Mouse (Mus musculus) midbrain, embryonic 15.5 days (tissue): ENCODE data around the gene Celsr1. TPM values are rescaled to one million over a fixed set of nuclear protein-coding genes. Genes with fewer than 3 reads are reported as not detected.

Experiments used
- ATAC-seq: fragments of 200-750 bp; cut with Nextera tagmentation; replicated peaks from 2 replicates; pipeline ENCODE4 v1.8.0; 2017; ENCODE audit warnings: moderate TSS enrichment
- H3K27ac ChIP-seq: fragments of 300-500 bp; sonication (generic); 2 replicates; pipeline ENCODE4 v1.5.1; 2015; ENCODE audit warnings: mild to moderate bottlenecking, inconsistent platforms
- H3K27me3 ChIP-seq: fragments of 300-500 bp; sonication (generic); replicated peaks from 2 replicates; pipeline ENCODE4 v1.6.1; 2015; ENCODE audit warnings: inconsistent platforms
- H3K36me3 ChIP-seq: fragments of 300-500 bp; sonication (generic); replicated peaks from 2 replicates; pipeline ENCODE4 v1.6.1; 2015; ENCODE audit warnings: inconsistent platforms
- H3K4me1 ChIP-seq: fragments of 300-500 bp; sonication (generic); 2 replicates; pipeline ENCODE4 v1.6.1; 2015; ENCODE audit warnings: inconsistent platforms
- H3K4me2 ChIP-seq: fragments of 300-500 bp; sonication (generic); 2 replicates; pipeline ENCODE4 v1.6.1; 2015; ENCODE audit warnings: inconsistent platforms, mild to moderate bottlenecking, moderate library complexity
- H3K4me3 ChIP-seq: fragments of 300-500 bp; sonication (generic); 2 replicates; pipeline ENCODE4 v1.5.1; 2015; ENCODE audit warnings: mild to moderate bottlenecking, inconsistent platforms
- H3K9ac ChIP-seq: fragments of 300-500 bp; sonication (generic); 2 replicates; pipeline ENCODE4 v1.6.1; 2015; ENCODE audit warnings: mild to moderate bottlenecking, inconsistent platforms
- H3K9me3 ChIP-seq: fragments of 300-500 bp; sonication (generic); 2 replicates; pipeline ENCODE4 v1.6.1; 2016; ENCODE audit warnings: inconsistent platforms
- WGBS: fragments of 180-500 bp; shearing (Covaris S2); methylation state at CpG from one replicate; pipeline ENCODE4 v1.1.7; 2015; ENCODE audit warnings: mixed read lengths; 5-methylcytosine and 5-hydroxymethylcytosine counted together
- polyA plus RNA-seq: library from polyadenylated mRNA; unstranded; fragments of >200 nt; fragmentation: Nextera tagmentation; extraction: Ambion mirVana; gene quantifications from 2 replicates; pipeline ENCODE4 v1.2.1, GENCODE M21; 2015

The Celsr1 gene
- polyA plus RNA-seq, 1 experiment from 2014 or later: 1.6 TPM

GRCm38 (mm10) chr15:85851656-85852392 lies 181.8 kb downstream of the Celsr1 start:
- Histone ChIP-seq H3K36me3 (no peaks in the 10 kb centered on the region), H3K4me2 (no peak overlapping the region), H3K4me3 (no peak overlapping the region), H3K27ac (no peak overlapping the region), H3K27me3 (no peaks in the 10 kb centered on the region), H3K4me1 (no peaks in the 10 kb centered on the region), H3K9ac (no peak overlapping the region), H3K9me3 (no peaks in the 10 kb centered on the region)
- WGBS: 80% methylated on average over 12 of the region's 12 CpGs
- ATAC-seq: no peak

Other genes starting within 250 kb of the Celsr1 start
- 21.3 and 25.6 TPM in 2 replicates for gene Cdpf1, start 222.1 kb downstream of the Celsr1 start, polyA plus RNA-seq
- 0.05 and 0.10 TPM in 2 replicates for gene Pkdrej, start 212.0 kb downstream of the Celsr1 start, polyA plus RNA-seq
- gene Ttc38, start 201.5 kb downstream of the Celsr1 start, polyA plus RNA-seq: 3.3 and 3.6 TPM in 2 replicates
- 4.2 and 5.3 TPM in 2 replicates for gene Gtse1, start 174.0 kb downstream of the Celsr1 start, polyA plus RNA-seq
- 58.8 and 63.4 TPM in 2 replicates for gene Trmu, start 154.5 kb downstream of the Celsr1 start, polyA plus RNA-seq
- gene Gramd4, start 23.9 kb upstream of the Celsr1 start, polyA plus RNA-seq: 41.0 and 41.7 TPM in 2 replicates
- 25.0 and 25.8 TPM in 2 replicates for gene Cerk, start 152.4 kb upstream of the Celsr1 start, polyA plus RNA-seq
- gene Tbc1d22a, start 180.7 kb upstream of the Celsr1 start, polyA plus RNA-seq: 14.3 and 15.1 TPM in 2 replicates